Comparison of ENCODE assay signal across 25 mouse cellular contexts in genomic region chr3:92213651-92214050, GRCm38 (mm10). TPM values are rescaled to one million over a fixed set of nuclear protein-coding genes. Genes with fewer than 3 reads are reported as not detected.
DNase-seq lines count a peak whose midpoint lies in the region; ATAC-seq and TF ChIP-seq lines count a peak whose summit lies in the region.
"Not testable (repeated sequence)": the region's sequence is repeated elsewhere in the genome, so short reads cannot be mapped to it uniquely, and the experiment has no call there.
"Had no signal": no experiment of that assay in that cellular context is flagged by ENCODE, and none has a peak within 500 bp of the region (broad histone marks: within the 10 kb centered on the region; RNA-seq: fewer than 3 reads in every experiment).

No protein-coding gene starts in this region.

- H3K27me3 ChIP-seq in G1E (ENCODE audit: insufficient read depth, low read length); forebrain, embryonic 13.5 days; hindbrain, embryonic 11.5 days (ENCODE audit: control insufficient read depth, insufficient read depth, low read length); hindbrain, embryonic 14.5 days (ENCODE audit: control insufficient read depth, insufficient read depth, low read length); lung, embryonic 14.5 days (ENCODE audit: insufficient read depth, low read length); lung, postnatal 0 days (replicated peaks; ENCODE audit: insufficient read depth, low read length); midbrain, embryonic 16.5 days (ENCODE audit: control insufficient read depth, insufficient read depth, low read depth, low read length): not testable (repeated sequence)

- not testable (repeated sequence) for TF ChIP-seq EP300 in lung, postnatal 0 days (IDR thresholded peaks at IDR 0.05)

- peak; percentile 10; the same call in 1 of the 2 replicates for ATAC-seq in G1E (ENCODE audit: extremely low read depth, insufficient number of reproducible peaks, low FRiP score, poor library complexity, severe bottlenecking)
- peak; percentile 30; the same call in 1 of the 2 replicates for ATAC-seq in forebrain, embryonic 13.5 days
- ATAC-seq in hindbrain, embryonic 11.5 days (ENCODE audit: low FRiP score): 0 out of 2 replicates have a peak, but pooled peaks have one; percentile 26
- peak; percentile 35 for ATAC-seq in hindbrain, embryonic 14.5 days (ENCODE audit: low FRiP score)
- ATAC-seq in lung, embryonic 14.5 days (ENCODE audit: insufficient read depth): peak; percentile 33; the same call in 1 of the 2 replicates
- peak; percentile 83 for ATAC-seq in lung, postnatal 0 days
- ATAC-seq in midbrain, embryonic 16.5 days: peak; percentile 60

- DNase-seq in G1E (ENCODE audit: low spot score); hindbrain, embryonic 11.5 days (ENCODE audit: low spot score); hindbrain, embryonic 14.5 days (ENCODE audit: low spot score); lung, embryonic 14.5 days; lung, postnatal 0 days (ENCODE audit: low spot score): not testable (repeated sequence)

- H3K4me1 ChIP-seq in G1E (ENCODE audit: insufficient read depth, low read depth, low read length); forebrain, embryonic 13.5 days; hindbrain, embryonic 11.5 days (replicated peaks; ENCODE audit: control insufficient read depth, insufficient read depth, low read length); hindbrain, embryonic 14.5 days (replicated peaks; ENCODE audit: control insufficient read depth, insufficient read depth, low read length); lung, embryonic 14.5 days (ENCODE audit: insufficient read depth); lung, postnatal 0 days (ENCODE audit: insufficient read depth, low read depth, low read length); midbrain, embryonic 16.5 days (ENCODE audit: control insufficient read depth, insufficient read depth, low read length): not testable (repeated sequence)

- H3K4me3 ChIP-seq in G1E (ENCODE audit: low read depth, low read length); forebrain, embryonic 13.5 days; hindbrain, embryonic 11.5 days (ENCODE audit: low read depth, low read length); hindbrain, embryonic 14.5 days (replicated peaks; ENCODE audit: low read length); lung, embryonic 14.5 days (ENCODE audit: low read depth, low read length); lung, postnatal 0 days (ENCODE audit: low read depth, low read length); midbrain, embryonic 16.5 days (ENCODE audit: low read depth, low read length): not testable (repeated sequence)

- not testable (repeated sequence) for H3K9me3 ChIP-seq in G1E (replicated peaks); forebrain, embryonic 13.5 days (replicated peaks); hindbrain, embryonic 11.5 days (ENCODE audit: control insufficient read depth, low read length); hindbrain, embryonic 14.5 days (ENCODE audit: control insufficient read depth, low read length); lung, embryonic 14.5 days (ENCODE audit: low read depth, low read length); lung, postnatal 0 days (ENCODE audit: low read length); midbrain, embryonic 16.5 days (replicated peaks; ENCODE audit: control insufficient read depth, low read length, poor library complexity, severe bottlenecking)

- H3K9ac ChIP-seq in forebrain, embryonic 13.5 days; hindbrain, embryonic 11.5 days (ENCODE audit: low read depth, low read length); hindbrain, embryonic 14.5 days; lung, embryonic 14.5 days; lung, postnatal 0 days (replicated peaks; ENCODE audit: low read depth); midbrain, embryonic 16.5 days (ENCODE audit: low read depth, low read length): not testable (repeated sequence)

- H3K36me3 ChIP-seq in G1E (replicated peaks); forebrain, embryonic 13.5 days (ENCODE audit: poor library complexity, severe bottlenecking); hindbrain, embryonic 11.5 days (ENCODE audit: control insufficient read depth, insufficient read depth, low read length); hindbrain, embryonic 14.5 days (replicated peaks; ENCODE audit: control insufficient read depth, insufficient read depth); lung, embryonic 14.5 days (ENCODE audit: insufficient read depth); lung, postnatal 0 days (ENCODE audit: insufficient read depth, low read length); midbrain, embryonic 16.5 days (ENCODE audit: control insufficient read depth, insufficient read depth, low read length): not testable (repeated sequence)

- not testable (repeated sequence) for H3K27ac ChIP-seq in forebrain, embryonic 13.5 days; hindbrain, embryonic 11.5 days (ENCODE audit: low read depth, low read length); hindbrain, embryonic 14.5 days; lung, embryonic 14.5 days (ENCODE audit: low read depth); lung, postnatal 0 days (ENCODE audit: low read length); midbrain, embryonic 16.5 days (ENCODE audit: low read length)

- TF ChIP-seq CTCF in G1E (IDR thresholded peaks at IDR 0.05; ENCODE audit: low read depth, low read length); lung, embryonic 14.5 days (IDR thresholded peaks at IDR 0.05; ENCODE audit: low read depth); lung, postnatal 0 days (IDR thresholded peaks at IDR 0.05): not testable (repeated sequence)

- not testable (repeated sequence) for H3K4me2 ChIP-seq in forebrain, embryonic 13.5 days; hindbrain, embryonic 11.5 days (replicated peaks; ENCODE audit: low read depth, low read length); hindbrain, embryonic 14.5 days (replicated peaks); lung, embryonic 14.5 days; lung, postnatal 0 days (replicated peaks; ENCODE audit: low read depth, low read length); midbrain, embryonic 16.5 days (ENCODE audit: low read length)

RNA-seq across cellular contexts. Expression of gene Sprr2a1, which starts 1.9 kb away (rescaled TPM):
- total RNA-seq in G1E (2014; fragmentation: Nextera tagmentation) (not detected in 2 replicates), G1E (2017) (not detected in 2 replicates)
- not detected in 2 replicates for polyA plus RNA-seq in G1E (2012)
- polyA plus RNA-seq in forebrain, embryonic 13.5 days (2015; fragmentation: Nextera tagmentation; extraction: Ambion mirVana): not detected in 2 replicates
- polyA plus RNA-seq in hindbrain, embryonic 11.5 days (2014; fragmentation: Nextera tagmentation; extraction: Ambion mirVana): not detected in 2 replicates
- not detected in 2 replicates for polyA plus RNA-seq in hindbrain, embryonic 14.5 days (2014; fragmentation: Nextera tagmentation; extraction: Ambion mirVana)
- not detected in 2 replicates for polyA plus RNA-seq in lung, embryonic 14.5 days (2014; fragmentation: Nextera tagmentation; extraction: Ambion mirVana)
- 0.05 and 0.06 TPM in 2 replicates for polyA plus RNA-seq in lung, postnatal 0 days (2015; fragmentation: Nextera tagmentation; extraction: Ambion mirVana)
- not detected in 2 replicates for polyA plus RNA-seq in midbrain, embryonic 16.5 days (2015; fragmentation: Nextera tagmentation; extraction: Ambion mirVana)
- total RNA-seq: adrenal gland, adult 18-20 months; adrenal gland, postnatal 10 days; adrenal gland, postnatal 36 days; ES-E14; gastrocnemius, adult 2 months; gastrocnemius, postnatal 14 days; gastrocnemius, postnatal 4 days; heart, adult 8-10 months; heart, postnatal 10 days; heart, postnatal 36 days had no signal
- polyA plus RNA-seq: embryonic facial prominence, embryonic 11.5 days; embryonic facial prominence, embryonic 14.5 days; forebrain, embryonic 12.5 days; forebrain, embryonic 16.5 days; frontal cortex, adult 2 months; heart, embryonic 11.5 days; hindbrain, embryonic 10.5 days; Patski had no signal

RNA-seq across cellular contexts. Expression of gene Sprr2a2, which starts 2.1 kb away (rescaled TPM):
- total RNA-seq in G1E (2014; fragmentation: Nextera tagmentation): not detected in 2 replicates
- total RNA-seq in G1E (2017): 0.12 and 0.60 TPM in 2 replicates
- polyA plus RNA-seq in G1E (2012): not detected in 2 replicates
- polyA plus RNA-seq in forebrain, embryonic 13.5 days (2015; fragmentation: Nextera tagmentation; extraction: Ambion mirVana): not detected in 2 replicates
- polyA plus RNA-seq in hindbrain, embryonic 11.5 days (2014; fragmentation: Nextera tagmentation; extraction: Ambion mirVana): 0.40 and 0.50 TPM in 2 replicates
- not detected in 2 replicates for polyA plus RNA-seq in hindbrain, embryonic 14.5 days (2014; fragmentation: Nextera tagmentation; extraction: Ambion mirVana)
- 1.0 and 1.3 TPM in 2 replicates for polyA plus RNA-seq in lung, embryonic 14.5 days (2014; fragmentation: Nextera tagmentation; extraction: Ambion mirVana)
- polyA plus RNA-seq in lung, postnatal 0 days (2015; fragmentation: Nextera tagmentation; extraction: Ambion mirVana): 0.41 TPM in 1 of 2 replicates, not detected in the other
- polyA plus RNA-seq in midbrain, embryonic 16.5 days (2015; fragmentation: Nextera tagmentation; extraction: Ambion mirVana): 0.09 TPM in 1 of 2 replicates, not detected in the other
- total RNA-seq: adrenal gland, adult 18-20 months; adrenal gland, postnatal 10 days; adrenal gland, postnatal 36 days; gastrocnemius, adult 2 months; gastrocnemius, postnatal 14 days had no signal
- polyA plus RNA-seq: embryonic facial prominence, embryonic 11.5 days; forebrain, embryonic 12.5 days; forebrain, embryonic 16.5 days; hindbrain, embryonic 10.5 days had no signal

Comparison
In these comparisons a context has a peak if more than half of its experiments do, and no peak if none do; other contexts are left out.
1. ATAC-seq: peak in every context shown above with its lines; median percentile 83 in lung, postnatal 0 days; 60 in midbrain, embryonic 16.5 days; 35 in hindbrain, embryonic 14.5 days; 33 in lung, embryonic 14.5 days; 30 in forebrain, embryonic 13.5 days; 26 in hindbrain, embryonic 11.5 days; 10 in G1E.